Mouse (Mus musculus) c-Kit-negative CD71-positive TER-119-positive erythroid progenitor cells, embryonic 14.5 days (primary cell): ENCODE data around the gene Mthfsl.
"Not testable (repeated sequence)": the region's sequence is repeated elsewhere in the genome, so short reads cannot be mapped to it uniquely, and the experiment has no call there.

ENCODE experiments used
- DNase-seq: peaks from one replicate; pipeline ENCODE4 v3.0.0-alpha.2; 2013; ENCODE audit warnings: low read depth, low spot score

Mthfsl gene

DNA sequence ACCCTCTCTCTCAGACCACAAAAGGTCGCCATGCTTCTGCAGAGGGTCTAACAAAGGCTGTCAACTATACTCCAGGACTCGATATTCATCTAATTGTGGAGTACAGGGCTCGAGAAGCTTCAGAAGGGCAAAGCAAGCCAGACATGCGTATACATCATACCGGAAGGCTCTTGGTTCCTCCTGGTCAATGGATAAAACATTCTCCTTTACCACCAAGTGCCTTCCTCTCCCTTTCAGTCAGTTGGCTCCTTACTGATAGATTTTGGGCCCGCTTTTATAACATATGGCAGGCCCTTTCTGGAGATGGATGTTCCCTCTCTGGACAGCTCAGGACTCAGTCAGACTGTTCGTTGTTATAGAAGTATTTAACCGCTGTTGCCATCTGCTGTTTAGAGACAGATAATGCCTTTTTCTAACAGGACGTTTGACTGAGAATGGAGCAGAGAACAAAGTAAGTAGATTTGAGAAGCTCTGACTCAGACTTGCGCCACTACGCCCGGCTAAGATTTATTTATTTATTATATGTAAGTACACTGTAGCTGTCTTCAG is at the start of gene Mthfsl:
Mthfsl (minus strand) TSS at position 308 of the 549 bp plus-strand sequence.
- DNase-seq, result not testable (repeated sequence)

GRCm38 (mm10) chr9:88769470-88769869 is 49.4 kb upstream of the Mthfsl start:
- DNase-seq, result not testable (repeated sequence)

GRCm38 (mm10) chr9:88746687-88747086 is 26.6 kb upstream of the Mthfsl start:
- not testable (repeated sequence) for DNase-seq

GRCm38 (mm10) chr9:88746046-88746445 is 25.9 kb upstream of the Mthfsl start:
- not testable (repeated sequence) for DNase-seq

DNA sequence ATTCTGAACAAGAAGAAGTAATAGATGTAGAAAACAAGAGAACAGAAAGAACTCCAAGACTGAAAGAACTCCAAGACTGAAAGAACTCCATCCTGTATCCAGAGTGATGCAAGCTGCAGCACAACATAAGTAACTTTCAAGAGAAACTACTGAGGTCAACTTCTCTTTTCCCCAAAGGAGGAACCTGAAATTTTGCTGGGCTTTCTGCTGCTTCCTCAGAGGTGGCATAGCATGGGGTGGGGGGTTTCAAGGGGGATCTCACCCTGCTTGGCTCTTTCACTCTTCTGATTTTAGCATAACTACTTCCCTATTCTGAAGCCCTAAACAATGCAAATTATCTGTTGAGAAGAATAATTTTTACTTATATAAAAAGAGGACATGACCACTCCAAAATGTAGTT is 15.2 kb upstream of the Mthfsl start:
- DNase-seq, result not testable (repeated sequence)

DNA sequence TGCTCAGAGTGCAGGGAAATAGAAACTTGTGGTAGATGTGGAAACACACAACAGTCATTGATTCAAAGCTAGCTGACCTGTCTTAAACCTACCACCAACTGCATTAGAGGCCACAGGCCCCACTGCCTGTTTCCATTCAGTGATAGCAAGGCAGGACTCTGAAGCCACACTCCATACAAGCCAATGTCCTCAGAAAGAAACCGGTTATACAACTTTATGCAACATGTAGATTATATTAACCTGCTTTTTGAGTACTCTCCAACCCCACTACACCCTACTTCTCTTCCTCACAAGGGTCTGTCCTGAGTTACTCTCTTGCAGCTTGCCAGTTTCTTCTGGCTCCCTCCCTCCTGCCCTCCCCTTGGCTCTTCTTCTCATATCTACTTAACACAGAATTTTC is 13.1 kb upstream of the Mthfsl start:
- not testable (repeated sequence) for DNase-seq

DNA sequence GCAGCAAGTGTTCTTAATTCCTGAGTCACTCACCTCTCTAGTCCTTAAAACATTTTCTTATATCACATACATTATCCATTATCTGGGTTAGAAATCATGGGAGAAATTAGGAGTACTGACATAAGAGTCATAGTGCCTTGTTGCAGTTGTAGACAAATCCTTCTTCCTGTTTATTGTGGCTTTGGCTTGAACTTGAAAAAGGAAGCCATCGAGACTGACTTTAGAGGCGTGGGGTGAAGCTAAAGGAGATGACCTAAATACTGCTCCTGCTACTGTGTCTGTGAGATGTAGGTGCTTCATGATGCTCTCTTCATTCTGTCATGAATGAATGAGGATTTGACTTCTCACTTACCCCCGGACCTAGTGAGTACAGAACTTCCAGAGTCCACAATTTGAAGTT is 12.2 kb upstream of the Mthfsl start:
- DNase-seq, result not testable (repeated sequence)

DNA sequence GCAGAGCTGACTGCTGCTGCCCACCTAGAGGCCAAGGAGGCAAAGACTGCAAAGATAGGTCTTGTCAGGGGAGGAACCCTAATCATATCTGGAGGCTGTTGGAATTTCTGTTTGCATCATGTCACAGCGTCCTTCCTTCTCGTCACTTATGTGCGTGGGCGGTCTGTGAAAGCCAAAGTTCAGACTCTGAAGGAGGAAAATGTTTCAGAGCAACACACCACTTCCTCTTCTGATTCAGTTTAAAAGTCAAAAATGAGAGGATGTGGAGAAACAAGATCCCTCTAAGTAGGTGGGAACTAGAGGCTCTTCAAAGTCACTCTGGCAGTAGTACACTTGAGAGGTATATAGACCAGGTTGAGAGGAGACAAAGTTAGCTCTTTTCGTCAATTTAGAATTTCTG is 11.6 kb upstream of the Mthfsl start, which contains the start of gene Bcl2a1d:
Bcl2a1d (minus strand) TSS at position 187 of the 400 bp plus-strand sequence.
- not testable (repeated sequence) for DNase-seq

DNA sequence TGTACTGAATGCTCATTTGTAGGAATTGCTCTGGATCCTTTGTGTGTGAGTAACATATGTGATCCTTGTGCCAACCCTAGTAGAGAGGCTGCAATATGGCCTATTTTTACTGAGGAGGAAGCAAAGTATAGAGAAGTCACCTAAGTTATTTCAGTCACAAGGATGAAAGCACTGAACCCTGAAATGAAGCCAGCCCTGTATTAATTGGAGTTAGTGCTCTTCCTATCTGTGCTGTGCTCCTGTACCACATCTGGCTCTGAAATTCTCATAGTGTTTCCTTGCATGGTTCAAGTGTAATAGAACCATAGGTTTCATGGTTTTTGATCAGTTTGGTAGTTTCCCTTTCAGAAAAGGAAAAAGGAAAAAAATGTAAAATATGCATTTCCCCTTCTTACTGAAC is 8.2 kb upstream of the Mthfsl start:
- DNase-seq, result not testable (repeated sequence)

DNA sequence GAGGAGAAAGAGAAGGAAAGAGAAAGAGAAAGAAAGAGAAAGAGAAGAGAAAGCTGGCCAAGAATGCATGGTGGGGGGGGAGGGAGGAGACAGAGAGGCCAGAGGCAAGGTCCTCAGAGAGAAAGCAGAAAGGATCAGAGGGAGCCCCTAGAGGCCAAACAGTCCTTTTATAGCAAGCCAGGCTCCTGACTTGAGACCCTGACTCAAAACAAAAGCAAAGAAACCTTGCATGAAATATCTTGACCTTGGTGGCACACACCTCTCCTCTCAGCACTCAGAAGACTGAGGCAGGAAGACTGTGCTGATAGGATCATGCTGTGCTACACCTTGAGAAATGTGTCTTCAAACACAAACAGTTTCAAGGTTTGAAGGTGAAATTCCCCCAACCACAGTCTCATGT is 1.5 kb upstream of the Mthfsl start:
- DNase-seq, result not testable (repeated sequence)

DNA sequence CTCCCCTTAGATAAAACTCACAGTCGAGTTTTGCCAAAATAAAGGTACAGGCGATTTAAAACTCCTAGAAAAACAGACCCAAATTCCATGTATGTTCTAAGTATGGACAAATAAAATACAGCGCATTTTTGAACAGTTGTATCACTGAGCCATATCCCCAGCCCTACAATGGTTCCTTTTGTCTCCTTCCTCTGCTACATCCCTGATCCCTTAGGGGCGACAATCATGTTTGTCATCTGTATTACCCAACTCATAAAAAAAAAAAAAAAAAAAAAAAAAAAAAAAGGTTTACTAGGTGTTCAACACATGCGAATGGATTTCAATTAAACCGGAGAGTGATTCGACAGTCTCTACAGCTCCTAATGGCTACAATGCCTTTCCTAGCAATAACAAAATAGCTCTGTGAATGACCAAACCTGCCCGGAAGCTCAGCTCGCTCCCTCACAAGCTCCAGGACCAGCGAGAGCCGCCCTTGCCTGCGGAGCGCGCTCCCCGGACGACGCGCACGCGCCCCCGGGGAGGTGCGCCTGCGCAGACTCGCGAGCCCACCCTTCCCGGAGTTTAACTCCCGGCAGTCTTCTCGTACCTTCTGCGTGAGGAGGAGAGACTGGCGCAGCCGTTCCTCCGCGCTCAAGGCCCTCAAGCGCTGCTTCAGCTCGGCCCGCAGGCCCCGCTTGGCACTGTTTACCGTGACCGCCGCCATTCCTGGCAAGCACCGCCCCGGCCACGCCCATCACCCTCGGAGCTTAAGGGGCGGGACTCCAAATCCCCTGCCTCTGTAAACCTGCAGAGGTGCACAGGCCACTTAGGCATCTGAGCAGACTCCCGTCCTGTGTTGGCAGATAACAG is 799 bp downstream of the Mthfsl start:
- not testable (repeated sequence) for DNase-seq

- not testable (repeated sequence) for DNase-seq
Observed at GRCm38 (mm10) chr9:88718593-88718992, 1.5 kb downstream of the Mthfsl start.

- not testable (repeated sequence) for DNase-seq
Observed at GRCm38 (mm10) chr9:88718140-88718539, 2.0 kb downstream of the Mthfsl start.

GRCm38 (mm10) chr9:88714515-88714914 is 5.6 kb downstream of the Mthfsl start:
- not testable (repeated sequence) for DNase-seq

GRCm38 (mm10) chr9:88712164-88712749 is 7.8 kb downstream of the Mthfsl start:
- not testable (repeated sequence) for DNase-seq

GRCm38 (mm10) chr9:88710910-88711438 is 9.1 kb downstream of the Mthfsl start:
- DNase-seq, result not testable (repeated sequence)

GRCm38 (mm10) chr9:88710439-88710838 is 9.7 kb downstream of the Mthfsl start:
- DNase-seq, result not testable (repeated sequence)

- DNase-seq, result not testable (repeated sequence)
Observed at GRCm38 (mm10) chr9:88709794-88710193, 10.3 kb downstream of the Mthfsl start.

DNA sequence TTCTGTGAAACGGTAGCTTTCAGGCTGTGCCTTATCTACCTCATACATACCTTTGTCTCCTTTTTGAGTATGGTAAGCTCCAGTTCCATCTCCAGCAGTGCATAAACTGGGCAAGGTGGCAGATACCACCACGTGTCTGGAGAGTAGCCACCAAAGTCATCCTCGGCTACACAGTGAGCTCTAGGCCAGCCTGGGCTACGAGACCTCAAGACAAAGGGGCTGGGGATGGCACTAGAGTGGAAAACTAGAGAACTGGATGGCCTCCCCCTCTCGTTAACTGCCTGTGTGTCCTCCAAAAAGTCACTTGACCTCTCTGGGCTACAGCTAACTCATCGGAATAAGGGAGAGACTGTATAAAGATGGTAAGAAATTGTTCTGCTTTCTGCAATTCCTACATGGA is 10.8 kb downstream of the Mthfsl start:
- DNase-seq, result no peak

- no peak for DNase-seq
Observed at GRCm38 (mm10) chr9:88706700-88707099, 13.4 kb downstream of the Mthfsl start.

DNA sequence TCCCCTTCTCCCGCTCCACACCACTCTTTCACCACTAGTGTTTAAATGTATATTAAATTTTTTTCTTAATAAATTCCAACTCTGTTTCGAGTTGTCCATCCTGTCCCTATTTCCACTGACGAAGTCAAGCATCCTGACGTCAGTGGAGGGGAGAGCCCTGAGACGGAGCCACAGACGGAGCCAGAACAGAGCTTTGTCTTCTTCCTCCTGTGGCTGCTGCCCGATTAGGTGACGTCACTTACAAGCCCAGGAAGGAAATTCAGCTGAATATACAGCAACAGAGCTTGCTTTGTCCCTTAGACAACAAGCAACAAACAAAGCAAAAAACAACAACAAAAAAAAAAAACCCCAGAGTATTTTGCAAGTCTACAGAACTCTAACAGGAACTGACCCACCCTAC is 14.9 kb downstream of the Mthfsl start:
- not testable (repeated sequence) for DNase-seq

- DNase-seq, result not testable (repeated sequence)
Observed at GRCm38 (mm10) chr9:88698746-88699145, 21.4 kb downstream of the Mthfsl start.
